Mouse (Mus musculus) urinary bladder, postnatal 14 days (tissue): ENCODE results near the gene Pmpcb.

Source experiments
- DNase-seq: peaks from one replicate; pipeline ENCODE4 v3.0.0; 2021; ENCODE audit warnings: low spot score

Gene Pmpcb

GRCm38 (mm10) chr5:21802907-21803306, 66.0 kb downstream of the Pmpcb start:
- DNase-seq: no peak

GRCm38 (mm10) chr5:21803691-21804188, 66.8 kb downstream of the Pmpcb start:
- DNase-seq: no peak

DNA sequence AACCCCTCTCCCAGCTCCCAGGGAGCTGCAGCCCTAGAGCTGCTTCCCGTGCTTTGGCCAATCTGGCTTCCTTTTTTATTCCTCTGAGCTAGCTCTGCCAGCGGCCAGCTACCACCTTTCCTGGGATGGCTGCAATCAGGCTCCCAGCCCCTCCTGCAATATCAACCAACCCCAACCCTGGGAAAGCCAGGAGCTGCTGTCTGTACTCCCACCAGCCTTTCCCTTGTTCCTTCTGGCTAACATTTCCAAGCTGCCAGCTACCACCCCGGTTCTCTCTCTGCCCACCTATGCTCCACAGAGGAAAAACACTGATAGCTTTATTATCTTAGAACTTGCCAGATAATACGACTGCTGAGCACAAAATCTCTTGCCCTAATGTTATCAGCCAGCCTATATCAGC, 67.9 kb downstream of the Pmpcb start:
- no peak for DNase-seq
